Mouse (Mus musculus): ENCODE data around the gene Vill.

The Vill gene

GRCm38 (mm10) chr9:119053964-119054576, 1.5 kb downstream of the Vill start:
- no peaks in the 10 kb centered on the region for H3K27me3 ChIP-seq (ENCODE audit: control insufficient read depth, insufficient read depth, low read length, poor library complexity, severe bottlenecking)
- H3K36me3 ChIP-seq (ENCODE audit: control insufficient read depth, insufficient read depth, low read length, poor library complexity, severe bottlenecking): no peaks in the 10 kb centered on the region
- DNase-seq (ENCODE audit: low read depth, low spot score): no peak

- no peaks in the 10 kb centered on the region for H3K27me3 ChIP-seq (ENCODE audit: control insufficient read depth, insufficient read depth, low read length, poor library complexity, severe bottlenecking)
- no peaks in the 10 kb centered on the region for H3K36me3 ChIP-seq (ENCODE audit: control insufficient read depth, insufficient read depth, low read length, poor library complexity, severe bottlenecking)
- no peak for DNase-seq (ENCODE audit: low read depth, low spot score)
These were observed 2.8 kb downstream of the Vill start for GRCm38 (mm10) chr9:119055336-119055735.

- H3K36me3 ChIP-seq (ENCODE audit: control insufficient read depth, insufficient read depth, low read length, poor library complexity, severe bottlenecking): no peaks in the 10 kb centered on the region
- H3K27me3 ChIP-seq (ENCODE audit: control insufficient read depth, insufficient read depth, low read length, poor library complexity, severe bottlenecking): no peaks in the 10 kb centered on the region
- DNase-seq (ENCODE audit: low read depth, low spot score): no peak
These were observed 5.7 kb downstream of the Vill start for GRCm38 (mm10) chr9:119058245-119058644.

DNA sequence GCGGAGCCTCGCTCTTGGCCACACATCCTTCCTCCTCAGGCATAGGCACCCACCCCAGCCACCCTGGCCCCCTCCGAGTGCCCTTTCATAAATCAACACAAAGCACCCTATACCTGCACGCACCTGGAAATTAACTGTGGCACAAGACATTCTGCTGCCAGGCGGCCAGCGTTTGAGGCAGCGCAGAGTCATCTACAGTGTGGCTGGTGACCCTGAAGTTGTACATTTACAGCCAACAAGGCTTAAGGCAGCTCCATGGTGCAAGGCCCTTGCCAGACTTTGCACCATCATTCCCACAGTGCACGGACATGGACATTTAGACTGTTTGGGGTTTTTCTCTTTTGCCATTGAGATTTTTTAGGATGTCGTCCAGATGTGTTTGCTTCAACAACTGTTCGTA, 8.1 kb downstream of the Vill start:
- Histone ChIP-seq H3K36me3 (ENCODE audit: control insufficient read depth, insufficient read depth, low read length, poor library complexity, severe bottlenecking) (no peaks in the 10 kb centered on the region), H3K27me3 (ENCODE audit: control insufficient read depth, insufficient read depth, low read length, poor library complexity, severe bottlenecking) (no peaks in the 10 kb centered on the region)
- DNase-seq (ENCODE audit: low read depth, low spot score): no peak

DNA sequence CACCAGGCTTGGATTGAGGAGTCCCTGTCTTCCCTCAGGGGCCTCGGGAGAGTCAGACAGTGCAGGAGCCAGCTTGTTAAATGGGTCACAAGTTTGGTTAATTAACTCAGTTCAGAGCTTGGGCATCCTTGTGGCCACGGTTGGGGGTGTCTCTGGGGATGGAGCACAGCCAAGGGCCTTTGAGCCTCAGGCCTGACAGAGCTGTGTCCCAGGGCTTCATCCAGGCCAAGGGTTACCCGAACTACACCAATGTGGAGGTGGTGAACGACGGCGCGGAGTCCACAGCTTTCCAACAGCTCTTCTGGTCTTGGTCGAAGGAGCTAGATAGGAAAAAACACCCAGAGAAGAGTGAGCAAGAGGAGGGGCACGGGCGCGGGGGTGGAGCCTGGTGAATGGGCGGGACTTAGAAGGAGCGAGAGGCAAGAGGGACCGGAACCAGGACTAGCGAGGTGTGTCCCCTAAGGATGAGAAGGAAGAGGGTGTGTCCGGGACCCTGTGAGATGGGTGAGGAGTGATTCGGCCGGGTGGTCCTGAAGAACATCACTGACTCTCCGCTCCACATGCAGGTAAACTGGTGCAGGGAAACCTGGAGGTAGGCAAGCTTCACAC, 10.6 kb downstream of the Vill start:
- Histone ChIP-seq H3K27me3 (ENCODE audit: control insufficient read depth, insufficient read depth, low read length, poor library complexity, severe bottlenecking) (no peaks in the 10 kb centered on the region), H3K36me3 (ENCODE audit: control insufficient read depth, insufficient read depth, low read length, poor library complexity, severe bottlenecking) (no peaks in the 10 kb centered on the region)
- peak; percentile 10 for DNase-seq (ENCODE audit: low read depth, low spot score)

DNA sequence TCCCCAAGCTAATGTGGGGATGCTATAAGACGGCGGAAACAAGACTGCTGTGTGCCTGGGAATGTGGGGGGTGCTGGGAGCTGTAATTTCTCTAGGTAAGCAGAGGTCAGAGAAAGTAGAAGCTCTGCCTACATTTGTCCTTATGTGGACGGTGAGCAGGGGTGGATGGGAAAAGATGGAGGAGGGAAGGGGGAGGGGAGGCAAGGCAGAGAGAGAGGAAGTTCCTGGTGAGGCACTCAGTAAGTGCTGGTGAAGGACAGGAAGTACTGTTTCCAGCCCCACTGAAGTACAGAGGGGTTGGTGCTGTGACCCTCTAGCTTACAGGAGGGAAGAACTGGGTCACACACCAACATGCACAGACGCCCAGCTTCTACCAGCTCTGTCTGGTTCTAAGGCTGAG, 11.7 kb downstream of the Vill start:
- Histone ChIP-seq H3K27me3 (ENCODE audit: control insufficient read depth, insufficient read depth, low read length, poor library complexity, severe bottlenecking) (no peaks in the 10 kb centered on the region), H3K36me3 (ENCODE audit: control insufficient read depth, insufficient read depth, low read length, poor library complexity, severe bottlenecking) (no peaks in the 10 kb centered on the region)
- DNase-seq (ENCODE audit: low read depth, low spot score): no peak

- DNase-seq (ENCODE audit: low read depth, low spot score): peak; percentile 67
- Histone ChIP-seq H3K27me3 (ENCODE audit: control insufficient read depth, insufficient read depth, low read length, poor library complexity, severe bottlenecking) (no peaks in the 10 kb centered on the region), H3K36me3 (ENCODE audit: control insufficient read depth, insufficient read depth, low read length, poor library complexity, severe bottlenecking) (no peaks in the 10 kb centered on the region)
These were observed 15.0 kb downstream of the Vill start for GRCm38 (mm10) chr9:119067601-119068000.

GRCm38 (mm10) chr9:119068266-119068665, 15.7 kb downstream of the Vill start:
- no peak for DNase-seq (ENCODE audit: low read depth, low spot score)
- Histone ChIP-seq H3K27me3 (ENCODE audit: control insufficient read depth, insufficient read depth, low read length, poor library complexity, severe bottlenecking) (no peaks in the 10 kb centered on the region), H3K36me3 (ENCODE audit: control insufficient read depth, insufficient read depth, low read length, poor library complexity, severe bottlenecking) (no peaks in the 10 kb centered on the region)

DNA sequence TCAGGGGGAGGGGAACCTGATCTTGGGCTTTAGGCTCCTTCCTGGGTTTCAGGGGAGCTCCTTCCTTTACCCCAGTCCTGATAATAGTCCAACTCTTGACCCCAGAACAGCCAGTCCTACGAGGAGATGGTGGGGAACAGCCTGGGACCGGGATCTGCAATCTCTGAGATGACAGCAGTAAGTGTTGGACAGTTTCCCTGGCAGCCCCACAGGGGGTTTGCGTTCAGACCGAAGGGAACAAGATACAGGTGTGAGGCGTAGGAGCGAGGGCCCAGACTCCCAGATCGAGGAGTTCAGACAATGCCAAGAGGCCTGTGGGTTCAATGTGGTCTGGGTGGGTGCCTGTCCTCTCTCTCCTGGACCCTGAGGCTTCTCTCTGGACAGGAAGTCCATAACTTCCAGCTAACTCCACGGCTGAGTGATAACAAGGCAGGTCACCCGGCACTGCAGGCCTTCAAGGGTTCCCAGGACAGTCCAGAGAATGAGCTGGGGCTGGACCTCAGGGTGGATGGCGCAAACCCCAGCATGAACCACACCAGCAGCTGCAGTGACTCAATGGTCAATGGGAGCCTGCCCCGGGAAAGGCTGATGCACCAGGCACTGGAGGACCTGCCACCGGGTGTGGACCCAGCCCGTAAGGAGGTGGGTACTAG, 17.7 kb downstream of the Vill start:
- Histone ChIP-seq H3K36me3 (ENCODE audit: control insufficient read depth, insufficient read depth, low read length, poor library complexity, severe bottlenecking) (no peaks in the 10 kb centered on the region), H3K27me3 (ENCODE audit: control insufficient read depth, insufficient read depth, low read length, poor library complexity, severe bottlenecking) (no peaks in the 10 kb centered on the region)
- DNase-seq (ENCODE audit: low read depth, low spot score): no peak

- Histone ChIP-seq H3K36me3 (ENCODE audit: control insufficient read depth, insufficient read depth, low read length, poor library complexity, severe bottlenecking) (no peaks in the 10 kb centered on the region), H3K27me3 (ENCODE audit: control insufficient read depth, insufficient read depth, low read length, poor library complexity, severe bottlenecking) (no peaks in the 10 kb centered on the region)
- DNase-seq (ENCODE audit: low read depth, low spot score): no peak
These were observed 19.2 kb downstream of the Vill start for GRCm38 (mm10) chr9:119071786-119072185.

DNA sequence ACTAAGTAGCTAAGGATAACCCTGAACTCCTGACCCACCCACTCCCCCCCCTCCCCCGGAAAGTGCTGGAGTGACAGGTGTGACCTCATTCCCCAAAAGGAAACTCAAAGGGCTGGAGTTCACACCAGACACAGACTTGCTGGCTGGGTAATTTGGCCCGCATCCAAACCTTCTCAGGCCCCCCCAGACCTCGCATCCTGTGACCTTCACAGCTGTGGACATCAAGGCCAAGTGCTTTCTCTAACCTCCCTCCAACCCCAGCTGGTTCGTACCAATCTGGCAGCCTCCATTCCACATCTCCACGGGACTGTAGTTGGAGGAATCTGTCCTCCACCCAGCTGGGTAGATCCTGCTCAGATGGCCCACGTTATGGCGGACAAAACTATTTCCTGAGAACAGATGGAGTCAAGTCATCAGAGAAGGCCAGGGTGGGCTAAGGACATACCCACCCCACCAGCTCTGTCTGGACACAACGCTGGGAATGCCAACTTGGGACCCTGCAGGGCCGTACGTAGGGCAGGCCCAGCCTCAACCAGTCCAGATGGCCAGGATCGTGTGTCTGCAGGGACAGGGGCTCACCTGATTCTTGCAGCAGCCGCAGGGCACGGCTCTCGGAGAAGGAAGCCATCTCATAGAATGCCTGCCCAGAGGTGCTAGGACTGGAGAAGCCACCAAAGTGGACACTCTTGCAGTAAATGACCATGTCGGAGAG, 20.8 kb downstream of the Vill start:
- no peak for DNase-seq (ENCODE audit: low read depth, low spot score)

GRCm38 (mm10) chr9:119075685-119076084, 23.1 kb downstream of the Vill start:
- DNase-seq (ENCODE audit: low read depth, low spot score): no peak
- no peaks in the 10 kb centered on the region for H3K36me3 ChIP-seq (ENCODE audit: control insufficient read depth, insufficient read depth, low read length, poor library complexity, severe bottlenecking)
- H3K27me3 ChIP-seq (ENCODE audit: control insufficient read depth, insufficient read depth, low read length, poor library complexity, severe bottlenecking): no peaks in the 10 kb centered on the region

More for the DNA sequence above, 20.8 kb downstream of the Vill start:
- Histone ChIP-seq H3K36me3 (ENCODE audit: control insufficient read depth, insufficient read depth, low read length, poor library complexity, severe bottlenecking) (no peaks in the 10 kb centered on the region), H3K27me3 (ENCODE audit: control insufficient read depth, insufficient read depth, low read length, poor library complexity, severe bottlenecking) (no peaks in the 10 kb centered on the region)

GRCm38 (mm10) chr9:119080040-119080675, 27.6 kb downstream of the Vill start:
- no peak for DNase-seq (ENCODE audit: low read depth, low spot score)
- Histone ChIP-seq H3K36me3 (ENCODE audit: control insufficient read depth, insufficient read depth, low read length, poor library complexity, severe bottlenecking) (no peaks in the 10 kb centered on the region), H3K27me3 (ENCODE audit: control insufficient read depth, insufficient read depth, low read length, poor library complexity, severe bottlenecking) (no peaks in the 10 kb centered on the region)

DNA sequence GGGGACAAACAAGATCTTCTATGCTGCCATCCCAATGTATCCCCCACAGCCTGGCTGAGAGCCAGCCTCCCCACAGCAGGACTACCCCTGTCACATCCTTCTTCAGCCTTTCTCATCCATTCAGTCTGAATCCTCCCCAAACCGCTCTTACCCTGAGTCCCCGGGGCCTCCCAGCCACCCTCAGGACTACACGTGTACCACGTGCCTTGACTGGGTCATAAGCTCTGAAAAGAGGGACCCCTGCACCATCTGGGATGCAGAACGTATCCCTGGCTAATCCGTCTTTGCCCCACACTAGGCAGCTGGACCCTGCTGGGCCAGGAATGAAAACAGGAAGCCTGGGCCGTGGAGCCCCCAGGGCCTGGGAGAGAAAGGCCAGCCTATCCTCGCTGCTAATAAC, 29.5 kb downstream of the Vill start:
- Histone ChIP-seq H3K36me3 (ENCODE audit: control insufficient read depth, insufficient read depth, low read length, poor library complexity, severe bottlenecking) (no peaks in the 10 kb centered on the region), H3K27me3 (ENCODE audit: control insufficient read depth, insufficient read depth, low read length, poor library complexity, severe bottlenecking) (no peaks in the 10 kb centered on the region)
- no peak for DNase-seq (ENCODE audit: low read depth, low spot score)
